Mouse (Mus musculus) left cerebral cortex, adult 18-20 months (tissue): ENCODE measurements at regions not wholly inside any gene's neighbourhood (a gene's known extent, or its start where the extent isn't known, plus 50 kb on each side); places are given as distances from the start of the nearest gene placed in this dataset.

ENCODE experiments used
- DNase-seq, 2 experiments: peaks; one replicate each; pipeline ENCODE4 v3.0.0; 2021 to 2022; ENCODE audit warnings: low spot score in 2 of 2, mixed read lengths in 1 of 2

DNA sequence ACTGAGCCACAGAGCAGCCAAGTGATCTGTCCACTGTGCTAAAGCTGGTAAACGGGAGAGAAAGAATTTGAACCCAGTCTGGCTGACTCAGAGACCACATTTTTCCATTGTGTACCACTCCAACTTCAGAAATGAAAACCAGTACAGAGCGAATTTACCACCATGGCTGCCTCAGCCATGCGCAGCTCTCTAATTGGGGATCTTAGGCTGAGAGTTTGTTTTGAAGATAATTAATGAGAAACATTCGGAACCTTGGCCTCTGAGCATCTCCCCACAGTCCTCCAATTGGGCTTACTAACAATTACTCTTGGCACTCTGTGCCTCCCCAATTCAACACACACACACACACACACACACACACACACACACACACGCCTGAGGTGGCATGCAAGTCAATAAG, 128.3 kb downstream of the Mtx3 start:
- DNase-seq = no peak

DNA sequence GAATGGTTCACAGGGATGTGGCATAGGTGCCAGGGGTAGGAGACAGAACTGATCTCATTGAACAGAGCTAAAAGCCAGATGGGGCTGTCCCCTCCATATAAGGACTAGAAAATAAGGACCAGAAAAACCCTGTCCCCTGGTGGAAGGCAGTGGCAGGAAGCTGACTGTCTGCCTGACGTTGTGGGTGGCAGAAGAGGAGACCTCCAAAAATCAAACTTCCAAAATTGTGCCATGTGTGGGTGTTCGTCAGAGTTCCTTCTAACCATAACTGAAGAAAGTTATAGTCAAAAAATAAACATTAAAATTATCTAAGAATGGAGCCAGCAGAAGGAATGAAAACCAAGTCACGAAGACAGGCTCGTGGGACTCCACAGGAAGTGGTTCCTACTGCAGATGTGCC, 129.2 kb downstream of the Mtx3 start:
- DNase-seq = peak; percentile 36 to 59

DNA sequence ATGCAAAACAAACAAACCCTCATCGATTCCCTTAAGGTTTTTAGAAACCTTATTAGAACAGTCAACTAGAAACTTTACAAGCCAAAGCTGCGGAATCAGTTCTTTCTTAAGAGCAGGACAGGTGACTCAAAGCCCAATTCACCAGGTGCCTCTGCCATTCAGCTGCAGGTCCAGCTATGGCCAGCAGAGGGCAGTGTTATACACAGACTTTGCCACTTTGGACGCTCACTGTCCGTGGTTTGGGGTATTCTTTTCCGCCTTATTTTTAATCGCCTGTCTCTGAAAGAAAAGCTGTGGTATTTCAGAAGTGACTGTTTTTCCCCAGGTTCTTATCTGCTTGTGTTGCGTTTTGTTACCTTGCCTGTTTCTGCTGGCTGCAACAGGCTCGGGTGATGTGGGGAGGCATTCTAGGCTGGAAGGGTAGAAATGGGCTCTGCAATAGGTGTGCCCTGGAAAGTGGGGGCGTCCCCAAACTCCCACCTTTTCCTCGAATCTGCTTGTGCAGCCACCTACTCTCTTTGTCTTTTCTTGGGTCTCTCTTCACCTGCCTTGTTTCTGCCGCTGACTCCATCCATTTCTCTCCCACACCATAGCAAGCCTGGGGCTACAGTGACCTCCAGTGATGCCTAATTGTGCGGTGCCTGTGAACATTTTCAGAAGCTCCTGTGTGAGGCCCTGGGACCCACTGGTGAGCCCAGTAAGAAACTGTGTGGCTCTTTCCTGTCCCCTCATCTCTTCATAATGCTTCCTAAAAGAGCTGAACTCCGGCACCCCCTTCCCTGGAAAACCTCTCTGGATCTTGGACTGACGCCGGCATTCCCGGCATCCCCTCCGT, 142.4 kb downstream of the Mtx3 start:
- peak; percentile 73 to 83 for DNase-seq

DNA sequence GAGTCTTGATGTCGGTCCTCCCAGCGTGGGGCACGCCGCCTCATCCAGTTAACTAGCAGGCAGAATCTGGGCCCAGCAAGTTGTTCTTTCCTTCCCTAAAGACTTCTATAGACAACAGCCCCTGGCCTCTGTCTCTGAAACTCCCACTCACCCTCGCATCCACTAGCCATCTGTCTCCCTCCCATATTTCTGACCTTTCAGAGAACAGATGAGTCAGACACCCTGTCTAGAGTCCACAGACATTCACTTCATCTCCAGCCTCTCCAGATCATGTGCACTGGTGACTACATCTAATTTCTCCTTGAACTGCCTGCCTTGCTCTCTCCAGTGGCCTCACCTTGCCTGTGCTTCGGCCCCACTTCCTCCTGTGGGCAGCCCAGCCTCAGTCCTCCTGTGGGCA, 143.1 kb downstream of the Mtx3 start:
- peak in 1 of 2 experiments; percentile 56 for DNase-seq

DNA sequence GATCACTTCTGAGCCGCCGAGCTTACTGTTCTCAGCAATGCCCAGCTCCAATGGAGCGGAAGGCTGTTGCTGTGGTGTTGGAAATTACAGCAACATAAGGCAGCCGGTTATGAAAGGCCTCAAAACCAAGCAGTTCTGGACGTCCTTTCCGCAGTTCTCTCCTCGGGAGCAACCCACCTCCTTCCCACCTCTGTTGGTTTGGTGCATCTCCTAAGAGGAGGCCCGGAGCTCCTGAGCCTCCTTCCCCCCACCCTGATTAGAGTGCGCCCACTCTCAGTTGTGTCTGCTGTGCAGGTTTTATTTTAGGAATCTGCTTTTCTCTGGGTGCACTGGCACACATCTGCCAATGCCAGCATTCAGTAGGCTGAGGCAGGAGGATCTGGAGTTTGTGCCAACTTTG, 144.0 kb downstream of the Mtx3 start:
- DNase-seq = no peak

DNA sequence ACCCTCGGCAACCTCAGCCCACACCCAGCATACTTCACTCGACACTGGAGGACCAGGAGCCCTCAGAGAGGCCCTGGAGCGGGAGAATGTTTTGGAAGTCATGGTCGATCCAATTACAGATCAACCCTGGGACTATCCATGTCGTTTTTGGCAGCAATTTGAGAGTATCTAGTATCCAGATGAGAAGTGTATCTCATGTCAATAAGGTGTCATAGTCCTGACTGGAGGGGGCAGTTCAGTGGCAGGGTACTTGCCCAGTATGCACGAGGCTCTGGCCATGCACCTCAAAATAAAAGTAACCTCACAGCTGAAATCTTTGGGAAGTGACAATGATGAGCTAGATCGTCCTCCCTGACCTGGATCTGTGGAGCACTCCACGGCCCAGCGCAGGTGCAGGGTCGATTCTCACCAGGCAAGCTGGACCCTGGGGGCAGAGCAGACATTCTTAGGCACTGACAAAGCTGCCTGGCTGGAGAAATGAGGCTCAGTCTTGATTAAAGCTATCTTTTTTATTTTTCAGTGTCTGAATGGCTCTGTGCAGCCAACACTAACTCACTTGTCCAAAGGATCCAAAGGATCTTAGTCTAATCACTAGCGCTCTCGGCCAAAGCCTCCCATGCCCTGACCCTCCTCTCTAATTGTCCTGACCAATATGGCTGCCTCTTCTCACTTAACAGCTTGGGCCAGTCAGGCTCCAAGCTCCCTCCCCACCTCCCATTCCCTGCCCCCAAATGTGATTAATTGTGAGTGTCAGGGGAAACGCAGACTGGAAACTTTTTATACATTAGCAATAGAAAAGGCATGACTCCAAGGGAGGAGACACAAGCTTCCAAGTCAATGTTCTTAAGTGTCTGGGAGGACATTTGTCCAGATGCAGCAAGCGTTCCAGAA, 146.0 kb downstream of the Mtx3 start:
- DNase-seq = no peak
